Mouse (Mus musculus): ENCODE data around the gene Cacna1c. TPM values are rescaled to one million over a fixed set of nuclear protein-coding genes. Genes with fewer than 3 reads are reported as not detected.

The Cacna1c gene
- polyA plus RNA-seq, 1 experiment = not detected

DNA sequence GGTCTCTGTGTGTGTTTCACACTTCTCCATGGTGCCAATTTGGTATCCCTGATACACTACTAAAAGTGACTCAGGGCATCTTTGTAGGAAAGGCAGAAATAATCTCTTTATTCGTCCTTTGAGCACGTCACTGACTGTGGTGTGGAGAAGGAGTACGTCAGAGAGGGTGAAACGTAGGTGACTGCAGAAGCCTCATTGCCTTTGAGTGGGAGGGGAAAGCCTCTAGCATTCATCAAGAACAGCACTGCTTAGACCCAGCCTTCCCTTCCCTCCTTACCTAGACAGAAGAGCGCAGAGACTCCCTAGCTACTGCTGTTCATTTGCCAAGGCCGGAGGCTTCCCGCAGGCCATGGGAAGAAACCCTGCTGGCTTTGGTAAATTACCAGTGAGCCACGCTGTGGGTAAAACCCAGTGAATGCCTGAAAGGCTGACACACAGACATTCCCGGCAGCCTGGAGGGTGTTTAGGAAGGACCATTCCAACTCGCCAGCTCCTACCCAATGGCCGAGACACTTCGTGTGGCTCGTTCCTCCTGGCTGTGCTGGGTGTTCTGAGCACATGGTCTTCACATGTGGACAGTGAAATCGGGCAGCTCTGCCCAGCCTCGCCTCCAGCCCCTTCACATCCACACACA is 23.1 kb upstream of the Cacna1c start:
- no peak for TF ChIP-seq GATA1 (IDR thresholded peaks at IDR 0.05; ENCODE audit: low read length)

DNA sequence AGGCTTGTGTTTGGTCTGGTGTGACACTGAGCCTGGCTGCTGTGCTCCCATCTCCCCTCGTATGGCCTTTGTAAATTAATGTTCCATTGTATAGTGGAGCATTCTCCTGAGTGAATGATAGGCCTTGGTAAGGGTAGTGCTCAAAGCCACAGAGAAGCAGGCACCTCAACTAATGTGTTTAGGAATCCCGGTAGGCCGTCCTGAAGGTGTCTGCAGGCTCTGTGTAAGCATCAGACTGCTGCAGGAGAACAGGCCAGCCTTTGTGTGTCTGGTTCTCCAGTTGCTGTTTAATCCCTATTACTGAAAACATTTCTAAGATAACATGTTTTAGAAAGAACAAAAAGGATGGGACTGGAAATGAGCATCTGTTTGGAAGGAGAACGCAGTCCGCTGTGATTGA is 22.4 kb upstream of the Cacna1c start:
- TF ChIP-seq GATA1 (IDR thresholded peaks at IDR 0.05; ENCODE audit: low read length) = no peak

DNA sequence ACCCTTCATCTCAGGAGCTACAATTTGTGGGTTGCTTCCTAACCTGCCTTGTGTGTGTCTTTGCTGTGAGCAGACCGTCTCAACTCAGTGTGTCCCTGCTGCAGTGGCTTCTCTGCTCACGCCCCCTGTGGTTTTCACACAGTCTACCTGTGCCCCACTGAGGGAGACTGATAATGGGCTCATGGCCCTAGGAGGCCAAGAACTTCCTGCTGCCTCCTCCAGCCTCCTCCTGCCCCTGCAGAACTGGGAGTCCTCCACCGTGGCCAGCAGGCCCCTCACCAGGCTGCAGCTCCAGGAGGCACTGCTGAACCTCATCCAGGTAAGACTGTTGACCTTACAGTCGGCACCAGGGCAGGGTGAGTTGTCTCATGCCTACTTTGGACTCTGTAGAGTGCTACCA is 21.4 kb upstream of the Cacna1c start:
- no peak for TF ChIP-seq GATA1 (IDR thresholded peaks at IDR 0.05; ENCODE audit: low read length)

DNA sequence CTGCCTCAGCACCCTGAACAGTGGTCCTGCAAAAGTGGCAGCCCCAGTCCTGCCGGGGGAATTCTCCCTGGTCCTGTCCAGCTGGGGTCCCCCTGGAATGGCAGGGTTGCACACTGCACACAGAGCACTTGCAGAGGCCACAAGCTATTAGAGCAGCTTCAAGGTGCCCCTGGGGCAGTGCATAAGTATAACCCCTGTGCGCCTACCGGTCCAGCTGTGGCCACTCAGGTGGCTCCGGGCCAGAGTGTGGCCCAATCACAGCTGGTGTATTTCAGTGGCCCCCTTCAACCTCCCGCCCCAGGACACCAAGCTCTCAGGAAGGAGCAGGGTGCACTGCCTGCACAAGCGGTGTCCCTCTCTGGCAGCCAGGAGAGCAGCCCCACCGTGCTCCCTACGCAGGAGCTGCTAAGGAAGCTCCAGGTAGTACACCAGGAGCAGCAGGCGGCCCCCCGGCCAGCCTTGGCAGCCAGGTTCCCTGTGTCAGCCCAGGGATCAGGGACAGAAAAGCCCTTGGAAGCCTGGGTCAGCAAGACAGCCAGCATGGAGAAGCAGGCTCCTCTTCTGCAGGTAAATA is 18.9 kb upstream of the Cacna1c start:
- no peak for TF ChIP-seq GATA1 (IDR thresholded peaks at IDR 0.05; ENCODE audit: low read length)

DNA sequence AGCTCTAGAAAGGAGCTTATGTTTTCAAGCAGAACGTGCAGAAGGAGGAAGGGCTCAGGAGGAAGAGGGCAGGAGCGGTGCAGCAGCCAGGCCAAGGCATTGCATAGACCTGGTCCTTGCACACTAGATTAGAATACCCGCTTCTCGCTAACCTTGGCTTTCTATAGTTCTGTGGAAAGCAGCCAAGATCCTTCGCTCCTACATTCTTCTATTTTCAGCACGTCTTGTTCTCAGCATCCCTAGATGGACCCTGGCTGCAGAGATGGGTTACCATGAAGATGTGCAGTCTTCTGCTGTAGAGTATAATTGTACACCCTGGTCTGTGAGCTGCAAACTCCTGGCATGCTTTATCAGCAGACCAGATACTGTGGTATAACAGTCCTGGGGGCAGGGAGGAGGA is 18.0 kb upstream of the Cacna1c start:
- no peak for TF ChIP-seq GATA1 (IDR thresholded peaks at IDR 0.05; ENCODE audit: low read length)

DNA sequence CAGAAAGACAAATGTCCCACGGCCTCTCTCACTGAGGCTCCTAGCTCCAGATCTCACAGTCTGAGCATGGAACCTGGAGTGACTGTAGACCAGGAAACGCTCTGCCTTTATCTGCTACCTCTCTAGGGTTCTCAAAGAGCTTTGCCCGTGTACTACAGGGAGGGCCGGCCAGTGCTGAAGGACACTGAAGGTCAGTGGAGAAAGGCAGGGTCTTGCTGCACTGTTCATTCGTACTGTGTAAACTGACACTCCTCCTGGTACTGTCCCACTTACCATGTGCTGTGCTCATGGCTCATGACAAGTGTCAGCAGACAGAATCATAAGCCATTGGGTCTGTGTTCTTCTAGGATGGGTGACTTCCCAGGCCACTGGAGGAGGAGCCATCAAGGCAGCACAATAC is 17.2 kb upstream of the Cacna1c start:
- no peak for TF ChIP-seq GATA1 (IDR thresholded peaks at IDR 0.05; ENCODE audit: low read length)

DNA sequence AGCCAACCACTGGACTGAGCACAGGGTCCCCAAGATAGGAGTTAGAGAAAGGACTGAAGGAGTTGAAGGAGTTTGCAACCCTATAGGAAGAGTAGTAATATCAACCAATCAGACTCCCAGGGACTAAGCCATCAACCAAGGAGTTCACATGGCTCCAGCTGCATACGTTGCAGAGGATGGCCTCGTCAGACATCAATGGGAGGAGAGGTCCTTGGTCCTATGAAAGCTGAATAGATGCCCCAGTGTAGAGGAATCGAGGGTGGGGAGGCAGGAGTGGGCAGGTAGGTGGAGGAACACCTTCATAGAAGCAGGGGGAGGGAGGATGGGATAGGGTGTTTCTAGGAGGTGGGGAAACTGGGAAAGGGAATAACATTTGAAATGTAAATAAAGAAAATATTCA is 8.7 kb upstream of the Cacna1c start:
- no peak for TF ChIP-seq GATA1 (IDR thresholded peaks at IDR 0.05; ENCODE audit: low read length)

DNA sequence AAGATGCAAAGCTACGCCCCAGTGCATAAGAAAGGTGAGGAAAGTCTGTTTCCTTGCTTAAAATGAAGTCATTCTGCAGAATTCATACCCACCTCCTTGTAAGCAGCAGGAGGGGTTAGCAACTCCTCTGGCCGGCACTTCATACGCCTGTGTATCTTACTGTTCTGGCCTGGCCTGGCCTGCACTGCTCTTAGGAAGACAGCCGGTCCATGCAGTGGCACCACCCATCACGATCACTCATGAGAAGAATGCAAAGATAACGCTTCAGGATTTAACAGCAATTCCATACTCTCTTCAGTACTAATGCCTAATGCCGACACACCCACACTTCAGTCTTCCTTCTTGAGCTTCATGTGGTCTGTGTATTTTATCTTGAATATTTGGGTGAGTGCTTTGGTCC is 8.1 kb upstream of the Cacna1c start:
- TF ChIP-seq GATA1 (IDR thresholded peaks at IDR 0.05; ENCODE audit: low read length) = no peak

DNA sequence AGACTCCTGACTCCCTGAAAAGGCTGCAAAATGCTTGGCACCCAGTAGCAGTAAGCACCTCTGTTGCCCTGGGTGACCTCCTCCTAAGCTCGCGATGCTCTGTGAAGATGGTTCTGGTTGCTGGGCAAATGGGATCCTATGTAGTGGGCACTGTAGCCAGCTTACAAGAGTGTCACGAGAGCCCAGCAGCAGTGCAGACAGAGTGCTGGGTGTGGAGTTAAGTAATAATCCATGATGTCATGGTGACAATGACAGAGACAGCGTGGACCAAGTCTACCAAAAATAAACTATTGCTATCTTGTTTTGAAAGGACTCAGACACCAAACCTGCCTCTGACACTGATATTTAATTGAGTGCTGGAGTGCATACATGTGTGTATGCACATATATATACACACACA is 5.4 kb upstream of the Cacna1c start:
- no peak for TF ChIP-seq GATA1 (IDR thresholded peaks at IDR 0.05; ENCODE audit: low read length)

DNA sequence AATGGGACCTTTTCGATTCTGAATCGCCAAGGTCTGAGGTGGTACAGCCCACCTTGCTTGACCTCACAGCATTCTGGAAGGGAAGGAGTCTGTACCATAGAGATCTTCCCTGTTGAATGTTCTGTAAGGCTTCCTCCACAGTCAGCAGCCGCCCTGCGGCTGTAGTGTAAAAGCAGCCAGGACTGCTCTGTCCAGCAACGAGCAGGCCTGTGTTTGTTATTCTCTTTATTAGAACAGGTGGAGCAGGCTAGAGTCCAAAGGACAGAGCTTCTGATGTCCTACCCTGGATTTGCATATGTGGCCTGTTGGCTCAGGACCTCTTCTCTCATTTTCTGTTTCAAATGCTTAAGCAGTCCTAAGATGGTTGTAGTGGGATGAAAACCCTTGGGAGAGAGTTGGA is 4.1 kb upstream of the Cacna1c start:
- no peak for TF ChIP-seq GATA1 (IDR thresholded peaks at IDR 0.05; ENCODE audit: low read length)

DNA sequence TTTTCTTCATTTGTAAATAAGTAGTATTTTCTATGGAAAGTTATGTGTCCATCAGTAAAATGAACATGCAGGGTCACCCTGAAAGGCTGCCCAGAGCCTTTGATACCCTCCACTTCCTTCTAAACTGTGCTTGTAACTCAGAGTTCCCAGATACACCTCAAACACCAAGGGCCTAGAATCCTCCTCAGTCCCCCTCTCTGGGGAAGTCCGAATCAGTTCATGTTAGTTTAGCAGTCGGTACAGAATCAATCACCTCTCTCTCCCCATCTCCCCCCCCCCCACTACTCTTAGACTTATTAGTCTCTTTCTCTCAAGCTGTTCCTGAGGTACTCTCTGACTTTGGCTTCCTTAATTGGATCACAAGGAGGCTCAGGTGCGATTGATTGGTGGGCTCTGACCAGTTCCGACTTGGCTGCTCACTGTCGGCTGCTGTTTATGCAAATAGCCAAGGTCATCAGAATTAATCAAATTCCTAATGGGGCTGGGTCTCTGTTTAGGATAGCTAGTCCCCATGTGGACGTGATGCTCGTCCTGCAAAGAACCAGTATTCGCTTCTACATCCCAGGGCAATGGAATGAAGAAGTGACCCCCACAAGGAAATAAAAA is 3.2 kb upstream of the Cacna1c start:
- TF ChIP-seq GATA1 (IDR thresholded peaks at IDR 0.05; ENCODE audit: low read length) = no peak

DNA sequence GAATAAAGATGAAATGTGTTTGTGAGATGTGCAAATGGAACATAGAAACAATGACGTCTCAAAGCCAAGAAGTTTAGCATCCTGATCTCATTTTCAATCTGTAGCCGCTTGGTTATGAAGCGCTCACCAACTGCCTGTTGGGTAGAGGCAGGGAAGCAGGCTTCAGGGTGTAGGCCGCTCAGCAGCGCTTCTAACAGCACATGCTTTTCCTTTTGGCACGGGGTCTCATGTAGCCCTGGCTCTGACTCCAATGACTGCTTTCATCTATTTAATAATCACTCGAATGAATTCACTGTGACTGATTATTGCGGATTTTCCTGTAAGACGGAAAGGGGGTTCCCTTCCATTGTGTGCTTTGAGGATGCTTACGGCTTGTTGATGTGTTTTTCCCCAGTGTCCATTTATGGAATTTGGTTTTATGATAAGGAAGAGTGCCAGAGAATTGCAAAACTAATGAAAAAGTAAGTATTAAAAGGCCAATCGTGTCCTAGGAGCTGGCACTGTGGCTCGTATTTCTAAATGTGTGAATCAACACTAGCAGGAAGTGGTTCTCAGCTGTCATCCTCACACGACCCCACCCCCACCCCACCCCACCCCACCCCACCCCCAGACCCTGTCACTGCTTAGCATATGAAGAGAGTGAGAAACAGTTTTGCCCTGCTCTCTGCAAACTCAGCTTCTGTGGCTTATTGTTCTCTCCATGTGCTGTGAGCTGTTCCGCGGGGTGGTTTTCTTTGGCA is 2.5 kb upstream of the Cacna1c start:
- TF ChIP-seq GATA1 (IDR thresholded peaks at IDR 0.05; ENCODE audit: low read length) = no peak

DNA sequence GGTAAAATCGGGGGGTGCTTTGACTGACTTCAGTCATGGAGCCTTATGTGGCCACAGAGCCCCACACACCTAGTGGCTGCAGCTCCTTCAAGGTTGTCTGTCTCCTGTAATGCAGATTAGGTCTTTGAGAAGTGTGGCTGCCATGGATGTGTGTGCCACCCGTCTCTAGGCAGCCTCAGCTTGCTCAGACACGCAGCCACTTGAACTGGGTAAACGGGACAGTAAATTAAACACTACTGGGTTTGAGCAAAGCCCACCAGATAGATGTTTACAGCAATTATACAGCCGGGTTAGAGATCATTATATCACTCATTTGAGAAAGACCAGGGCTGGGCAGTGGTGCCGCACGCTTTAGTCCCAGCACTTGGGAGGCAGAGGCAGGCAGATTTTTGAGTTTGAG is 1.6 kb downstream of the Cacna1c start:
- TF ChIP-seq GATA1 (IDR thresholded peaks at IDR 0.05; ENCODE audit: low read length) = no peak

DNA sequence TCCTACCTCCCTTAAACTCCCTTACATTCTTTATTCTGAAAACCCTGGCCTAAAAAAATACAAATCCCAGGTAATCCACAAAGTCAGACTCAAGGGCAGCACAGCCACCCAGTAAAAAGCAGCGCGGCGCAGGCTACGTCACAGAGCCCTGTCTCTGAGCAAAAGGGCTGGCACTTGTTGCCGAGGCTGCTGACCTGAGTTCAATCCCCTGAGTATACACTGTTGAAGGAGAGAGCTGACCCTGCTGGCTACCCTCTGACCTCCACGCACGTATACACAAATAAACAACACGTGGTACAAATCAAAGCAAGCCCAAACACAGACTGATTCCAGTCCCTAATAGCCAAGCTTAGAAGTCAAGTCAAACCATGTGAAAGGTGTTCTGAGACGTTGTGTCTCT is 2.1 kb downstream of the Cacna1c start:
- TF ChIP-seq GATA1 (IDR thresholded peaks at IDR 0.05; ENCODE audit: low read length) = no peak

DNA sequence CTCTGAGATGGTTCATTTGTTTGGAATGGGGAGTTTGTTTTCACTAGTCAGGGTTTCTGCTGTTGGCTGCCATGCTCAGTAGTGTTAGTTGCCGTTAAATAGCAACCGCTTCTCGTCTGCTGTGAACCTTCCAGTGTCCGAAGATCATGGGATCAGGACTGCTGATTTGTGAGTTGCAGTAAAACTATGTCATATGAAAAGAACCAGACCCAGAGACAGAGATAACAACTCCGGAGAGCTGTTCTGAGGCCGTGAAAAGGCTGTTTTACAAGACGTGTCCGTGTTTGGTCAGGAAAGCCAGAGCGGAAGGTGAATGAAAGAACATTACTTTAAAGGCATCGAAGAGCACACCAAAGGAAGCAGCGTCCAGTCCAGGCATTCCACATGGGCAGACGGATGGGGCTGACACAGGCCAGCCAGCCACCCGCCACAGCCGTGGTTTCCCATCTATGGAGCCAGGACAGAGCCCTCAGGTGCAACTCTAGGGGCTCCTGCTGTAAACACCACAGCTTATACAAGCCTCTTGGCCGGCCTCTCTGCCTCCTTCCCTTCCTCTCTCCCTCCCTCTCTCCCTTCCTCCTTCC is 2.6 kb downstream of the Cacna1c start:
- TF ChIP-seq GATA1 (IDR thresholded peaks at IDR 0.05; ENCODE audit: low read length) = no peak

DNA sequence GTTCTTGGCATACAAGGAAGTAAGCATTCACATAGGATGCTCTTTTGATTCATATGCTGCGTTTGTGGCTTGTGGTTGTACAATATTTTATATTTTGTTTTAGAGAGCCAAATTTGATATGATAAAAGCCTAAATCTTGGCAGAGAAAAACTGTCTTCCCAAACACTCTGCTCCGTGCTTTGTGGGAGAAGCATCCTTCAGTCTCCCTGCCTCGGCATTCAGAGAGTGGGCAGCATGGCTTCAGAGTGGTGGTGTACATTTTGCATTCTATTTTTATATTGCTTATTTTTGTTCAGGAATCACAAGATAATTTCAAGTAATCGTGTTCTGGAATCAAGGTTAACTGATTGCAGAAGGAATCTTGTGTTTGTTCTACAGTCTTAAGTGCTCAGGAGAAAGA is 4.7 kb downstream of the Cacna1c start:
- TF ChIP-seq GATA1 (IDR thresholded peaks at IDR 0.05; ENCODE audit: low read length) = no peak

All from G1E-ER4 (cell line).